Mouse (Mus musculus) large intestine, adult 2 months (tissue): ENCODE measurements around the gene Ssb. TPM values are rescaled to one million over a fixed set of nuclear protein-coding genes. Genes with fewer than 3 reads are reported as not detected.
A peak's percentile ranks its signal among the peaks of the same experiment; 100 is the strongest.

ENCODE experiments used
- DNase-seq: peaks from one replicate; pipeline ENCODE4 v3.0.0-alpha.2; 2012; ENCODE audit warnings: low read depth, low spot score
- WGBS: fragments of 180-500 bp; shearing (Covaris S2); methylation state at CpG from one replicate; pipeline ENCODE4 v1.1.7; 2018; 5-methylcytosine and 5-hydroxymethylcytosine counted together
- polyA plus RNA-seq: library from polyadenylated mRNA; depleted of rRNA; stranded (reverse); fragments of >200 nt; gene quantifications from 2 replicates; pipeline ENCODE4 v1.2.3, GENCODE M21; 2012; rRNA removed

Gene Ssb
- polyA plus RNA-seq, result 3.0 and 3.8 TPM in 2 replicates

- under 1% methylated on average over 65 of the region's 66 CpGs for WGBS
These were observed at the start of gene Ssb for GRCm38 (mm10) chr2:69861485-69862091. Ssb (plus strand) TSS chr2:69861562.

GRCm38 (mm10) chr2:69816575-69816974 is 44.8 kb upstream of the Ssb start:
- no peak for DNase-seq
- WGBS, result 24% methylated on average over 5 of the region's 5 CpGs

More at GRCm38 (mm10) chr2:69861485-69862091, at the start of gene Ssb:
- peak; percentile 64 for DNase-seq

DNA sequence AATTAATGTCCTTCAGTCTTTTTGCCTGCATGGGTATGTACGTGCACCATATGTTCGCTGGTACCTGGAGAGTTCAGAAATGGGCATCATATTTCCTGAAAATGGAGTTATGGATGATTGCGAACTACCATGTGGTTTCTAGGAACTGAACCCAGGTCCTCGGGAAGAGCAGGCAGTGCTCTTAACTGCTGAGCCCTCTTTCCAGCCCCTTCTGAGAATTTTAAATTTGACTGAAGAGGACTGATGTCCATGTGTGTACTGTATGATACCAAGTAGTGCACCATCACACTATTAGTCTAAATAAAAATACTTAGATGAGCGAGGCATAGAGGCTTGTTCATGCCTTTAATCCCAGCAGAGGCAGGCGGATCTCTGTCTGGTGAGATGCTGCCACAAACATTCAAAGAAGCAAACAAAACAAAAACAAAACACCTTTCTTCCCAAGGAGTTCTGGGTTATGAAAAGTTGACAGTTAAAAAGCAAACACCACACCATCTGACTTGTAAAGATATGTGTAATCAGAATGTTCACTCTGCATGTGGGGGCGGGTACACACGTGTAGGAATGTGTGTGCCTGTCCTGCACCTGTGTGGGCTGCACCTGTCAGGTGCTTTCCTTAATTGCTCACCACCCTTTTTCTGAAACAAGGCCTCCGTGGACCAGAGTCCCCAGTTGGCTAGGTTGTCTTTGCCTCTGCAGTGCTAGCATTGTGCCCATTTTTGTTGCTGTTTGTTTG is 42.8 kb upstream of the Ssb start:
- 63% methylated on average over 9 of the region's 9 CpGs for WGBS
- DNase-seq, result no peak

- no peak for DNase-seq
- WGBS, result 55% methylated on average over 1 of the region's 1 CpGs
These were observed 41.2 kb upstream of the Ssb start for GRCm38 (mm10) chr2:69820201-69820600.

GRCm38 (mm10) chr2:69821711-69822110 is 39.7 kb upstream of the Ssb start, which contains the start of gene Klhl23:
Klhl23 (plus strand) TSS chr2:69821944.
- WGBS, result 14% methylated on average over 8 of the region's 8 CpGs
- DNase-seq, result no peak

GRCm38 (mm10) chr2:69822361-69823128 is 38.8 kb upstream of the Ssb start:
- under 1% methylated on average over 74 of the region's 80 CpGs for WGBS
- no peak for DNase-seq

DNA sequence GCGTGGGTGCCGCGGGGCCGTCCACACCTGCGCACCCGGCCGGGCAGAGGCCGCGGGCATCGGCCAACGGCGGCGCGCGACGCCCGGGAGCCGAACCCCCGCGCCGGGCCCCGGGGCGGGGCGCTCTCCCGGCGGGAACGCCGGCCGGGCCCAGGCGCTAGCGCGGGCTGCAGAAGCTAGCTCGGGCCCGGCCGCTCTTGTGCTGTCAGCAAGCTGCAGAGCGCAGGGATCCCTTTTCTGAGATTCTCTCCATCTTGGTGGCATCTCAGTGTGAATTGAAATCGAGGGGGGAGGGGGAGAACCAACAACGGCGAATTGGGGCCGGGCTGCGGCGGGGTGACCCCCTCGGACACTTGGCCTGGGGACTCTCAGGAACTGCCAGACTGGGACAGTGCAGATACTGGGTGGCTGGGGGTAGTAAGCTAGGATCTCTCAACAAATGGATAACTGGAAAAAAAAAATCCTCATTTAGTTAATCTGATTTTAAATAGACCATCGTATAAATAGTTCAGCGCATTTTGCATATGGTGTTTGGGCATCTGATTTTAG is 38.2 kb upstream of the Ssb start:
- WGBS, result 4% methylated on average over 45 of the region's 45 CpGs

GRCm38 (mm10) chr2:69825898-69826297 is 35.5 kb upstream of the Ssb start:
- WGBS, result 74% methylated on average over 10 of the region's 10 CpGs
- no peak for DNase-seq

More for the DNA sequence above, 38.2 kb upstream of the Ssb start:
- DNase-seq, result no peak

- no peak for DNase-seq
These were observed 35.0 kb upstream of the Ssb start for GRCm38 (mm10) chr2:69826380-69826779.

GRCm38 (mm10) chr2:69828031-69828430 is 33.3 kb upstream of the Ssb start:
- 47% methylated on average over 7 of the region's 7 CpGs for WGBS
- DNase-seq, result no peak

More at GRCm38 (mm10) chr2:69826380-69826779, 35.0 kb upstream of the Ssb start:
- WGBS, result 65% methylated on average over 2 of the region's 2 CpGs

DNA sequence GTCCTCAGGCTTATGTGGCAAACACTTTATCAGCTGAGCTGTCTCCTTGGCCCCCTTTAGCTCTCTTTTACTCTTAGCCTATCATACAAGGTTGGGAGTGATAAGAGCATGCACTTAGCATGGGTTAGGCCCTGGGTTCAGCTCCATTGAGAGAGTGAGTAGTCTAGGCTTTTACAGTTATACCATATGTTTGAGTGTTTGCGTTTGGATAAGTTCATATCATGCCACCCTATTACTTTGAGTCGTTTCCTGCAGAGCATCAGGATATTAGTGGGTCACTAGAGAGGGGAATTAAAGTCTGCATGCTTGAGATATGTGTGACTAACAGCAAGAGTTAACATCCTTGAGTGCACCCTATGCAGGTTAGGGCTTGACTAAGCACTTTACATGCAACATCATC is 31.7 kb upstream of the Ssb start:
- 82% methylated on average over 2 of the region's 2 CpGs for WGBS
- DNase-seq, result no peak

DNA sequence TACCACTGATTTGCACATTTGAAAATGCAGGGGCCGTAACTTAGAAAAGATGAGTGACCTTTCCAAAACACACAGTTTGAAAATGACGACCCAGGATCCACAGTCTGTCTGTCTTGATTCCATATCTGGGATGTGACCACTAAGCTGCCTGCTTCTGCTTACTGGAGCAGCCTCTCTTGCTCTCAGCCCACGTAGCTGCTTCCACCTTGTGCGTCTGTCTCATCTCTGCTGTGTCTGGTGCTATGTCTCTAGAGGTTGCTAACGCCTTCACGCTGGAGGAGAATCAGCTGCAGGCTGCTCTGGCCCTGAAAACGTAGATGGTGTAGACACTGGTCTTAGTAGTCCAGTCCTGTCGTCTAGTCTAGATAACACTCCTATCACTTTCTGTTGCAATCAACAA is 31.2 kb upstream of the Ssb start:
- DNase-seq, result no peak
- 87% methylated on average over 8 of the region's 8 CpGs for WGBS

DNA sequence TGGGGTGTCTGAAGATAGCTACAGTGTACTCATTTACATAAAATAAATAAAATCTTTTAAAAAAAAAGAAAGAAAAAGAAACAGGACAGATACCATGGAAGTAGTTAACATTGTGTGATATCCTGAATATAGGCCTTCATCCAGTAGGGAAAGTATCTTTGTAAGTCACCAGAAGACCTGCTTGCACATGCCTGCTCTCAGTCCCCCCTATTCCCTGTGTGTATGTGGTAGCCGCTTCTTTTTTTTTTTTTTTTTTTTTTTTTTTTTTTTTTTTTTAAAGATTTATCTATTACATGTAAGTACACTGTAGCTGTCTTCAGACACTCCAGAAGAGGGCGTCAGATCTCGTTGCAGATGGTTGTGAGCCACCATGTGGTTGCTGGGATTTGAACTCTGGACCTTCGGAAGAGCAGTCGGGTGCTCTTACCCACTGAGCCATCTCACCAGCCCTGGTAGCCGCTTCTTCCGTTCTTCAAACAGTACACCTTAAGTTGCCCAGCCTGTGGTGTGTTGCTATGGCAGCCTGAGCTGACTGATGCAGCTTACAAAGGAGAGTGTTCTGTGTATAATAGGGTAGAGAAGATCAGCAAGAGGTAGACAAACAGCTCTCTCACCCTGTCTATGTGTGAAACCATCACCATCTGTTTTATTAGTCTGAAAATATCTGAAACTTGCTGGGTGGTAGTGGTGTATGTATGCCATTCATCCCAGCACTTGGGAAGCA is 24.0 kb upstream of the Ssb start:
- 82% methylated on average over 7 of the region's 7 CpGs for WGBS
- no peak for DNase-seq

DNA sequence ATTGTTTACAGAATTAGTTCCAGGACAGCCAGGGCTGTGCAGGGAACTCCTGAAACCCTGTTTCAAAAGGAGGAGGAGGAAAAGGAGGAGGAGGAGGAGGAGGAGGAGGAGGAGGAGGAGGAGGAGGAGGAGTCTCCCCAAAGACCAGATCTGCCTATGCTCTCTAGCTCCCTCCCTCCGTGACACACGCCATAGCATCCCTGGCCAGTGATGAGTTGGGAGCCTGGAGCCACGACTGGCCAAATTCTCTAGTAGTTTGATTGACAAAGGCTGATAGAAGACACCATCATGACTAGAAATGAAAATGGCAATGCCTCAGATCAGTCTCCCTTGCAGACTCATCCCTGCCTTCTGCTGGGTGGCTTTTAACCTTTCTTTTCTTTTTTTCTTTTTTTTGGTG is 23.4 kb upstream of the Ssb start:
- no peak for DNase-seq
- WGBS, result 60% methylated on average over 3 of the region's 3 CpGs

DNA sequence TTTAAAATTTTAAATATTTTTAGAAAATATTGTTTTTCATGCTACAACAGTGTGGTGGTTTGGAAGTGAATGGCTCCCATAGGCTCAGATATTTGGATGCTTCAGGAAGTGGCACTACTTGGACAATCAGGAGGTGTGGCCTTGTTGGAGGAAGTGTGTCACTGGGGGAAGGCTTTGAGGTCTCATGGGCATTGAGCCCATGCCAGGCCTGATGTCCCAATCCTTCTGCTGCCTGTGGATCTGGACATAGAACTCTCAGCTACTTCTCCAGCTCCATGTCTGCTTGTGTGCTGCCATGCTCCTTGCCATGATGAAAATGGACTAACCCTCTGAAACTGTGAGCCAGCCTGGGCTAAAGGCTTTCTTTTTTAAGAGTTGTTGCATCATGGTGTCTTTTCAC is 22.7 kb upstream of the Ssb start:
- DNase-seq, result no peak

DNA sequence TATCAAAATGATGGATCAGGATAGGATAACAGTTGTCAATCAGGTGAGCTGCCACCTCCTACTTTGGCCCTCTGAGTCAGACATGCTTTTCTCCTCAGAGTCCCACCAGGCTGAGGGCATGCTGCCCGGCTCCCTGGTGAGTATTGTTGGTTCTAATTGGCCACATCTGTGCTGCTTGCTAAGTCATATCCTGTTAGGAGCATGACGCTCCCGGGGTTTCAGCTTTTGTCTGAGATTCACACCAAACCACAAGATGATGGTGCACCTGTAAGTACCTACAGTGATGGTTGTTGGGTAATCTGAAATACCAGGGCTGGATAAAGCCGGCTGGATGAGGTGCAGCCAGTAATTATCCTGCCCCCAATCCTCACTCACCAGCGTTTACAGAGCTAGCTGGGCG is 21.1 kb upstream of the Ssb start:
- WGBS, result 35% methylated on average over 6 of the region's 6 CpGs
- no peak for DNase-seq

GRCm38 (mm10) chr2:69849215-69849614 is 12.1 kb upstream of the Ssb start:
- no peak for DNase-seq
- WGBS, result 63% methylated on average over 6 of the region's 6 CpGs

DNA sequence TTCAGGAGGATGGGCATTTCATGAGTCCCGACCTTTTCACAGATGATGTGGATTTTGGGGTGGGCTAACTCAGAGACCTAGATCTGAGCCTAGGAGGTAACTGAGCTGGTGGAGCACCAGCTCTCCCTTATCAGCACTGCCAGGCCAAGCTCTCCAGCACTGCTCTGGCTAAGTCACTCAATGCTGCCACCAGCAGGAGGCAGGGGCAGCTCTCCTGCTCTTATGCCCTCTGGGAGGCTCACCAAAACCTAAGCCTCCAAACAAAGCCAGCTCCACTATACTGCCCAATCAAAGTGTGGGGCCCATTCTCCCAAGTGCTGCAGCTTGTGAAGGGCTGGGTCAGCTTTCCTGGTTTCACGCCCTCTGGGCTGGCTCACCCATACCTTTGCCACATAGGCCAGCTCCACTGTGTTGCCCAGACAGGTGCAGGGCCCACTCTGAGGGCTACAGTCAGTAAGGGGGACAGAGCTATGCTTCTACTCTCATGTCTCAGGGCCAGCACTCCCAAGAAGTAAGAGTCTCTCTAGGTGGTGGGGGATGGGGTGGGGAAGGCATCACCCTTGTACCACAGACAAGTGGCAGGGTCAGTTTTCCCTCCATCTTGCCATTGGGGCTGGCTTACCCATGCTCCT is 9.8 kb upstream of the Ssb start:
- 66% methylated on average over 2 of the region's 2 CpGs for WGBS
- DNase-seq, result no peak

DNA sequence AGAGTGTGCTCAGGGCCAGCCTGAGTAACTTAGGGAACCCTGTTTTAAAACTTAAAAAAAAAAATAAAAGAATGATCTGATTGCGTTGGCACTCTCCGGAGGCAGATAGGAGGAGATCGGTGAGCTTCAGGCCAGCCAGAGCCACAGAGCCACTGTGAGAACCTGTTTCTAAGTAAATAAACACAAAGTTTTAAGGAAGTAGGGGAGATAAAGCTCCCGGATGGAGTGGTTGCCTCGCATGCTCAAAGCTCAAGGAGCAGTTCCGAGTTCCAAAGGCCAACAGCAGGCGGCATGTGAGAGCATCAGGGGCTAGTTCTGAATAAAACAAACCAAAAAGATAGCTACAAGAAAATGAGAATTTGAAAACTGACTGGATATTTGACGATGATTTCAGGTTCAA is 5.0 kb upstream of the Ssb start:
- 16% methylated on average over 8 of the region's 8 CpGs for WGBS
- peak; percentile 37 for DNase-seq
